Comparison of ENCODE assay signal across 19 mouse cellular contexts in the genomic region with DNA sequence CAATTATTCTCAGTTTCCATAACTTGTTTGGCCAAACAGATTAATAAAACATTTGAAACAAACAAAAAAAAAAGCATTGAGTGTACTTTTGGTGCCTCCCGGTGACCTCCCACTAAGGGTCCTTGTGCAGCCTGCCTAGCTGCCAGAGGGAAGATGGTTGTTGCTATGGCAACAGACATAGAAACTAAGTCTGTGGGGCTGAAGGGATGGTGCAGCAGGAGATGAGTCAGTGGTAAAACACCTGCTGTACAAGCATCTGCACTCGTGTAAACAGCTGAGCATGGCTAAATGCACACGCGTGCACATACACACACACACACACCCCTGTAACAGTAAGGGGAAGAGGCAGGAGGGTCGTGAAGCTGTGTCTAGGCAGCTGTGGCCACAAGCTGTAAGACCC. TPM values are rescaled to one million over a fixed set of nuclear protein-coding genes. Genes with fewer than 3 reads are reported as not detected.
DNase-seq lines count a peak whose midpoint lies in the region; ATAC-seq and TF ChIP-seq lines count a peak whose summit lies in the region.
"Had no signal": no experiment of that assay in that cellular context is flagged by ENCODE, and none has a peak within 500 bp of the region (broad histone marks: within the 10 kb centered on the region; RNA-seq: fewer than 3 reads in every experiment).

No protein-coding gene starts in this region.

- no peak overlapping the region for H3K27ac ChIP-seq in forebrain, embryonic 16.5 days (ENCODE audit: low read length)
- no peak overlapping the region for H3K27ac ChIP-seq in forebrain, embryonic 13.5 days
- no peak overlapping the region for H3K27ac ChIP-seq in midbrain, embryonic 11.5 days (ENCODE audit: low read depth, low read length)
- H3K27ac ChIP-seq in midbrain, embryonic 15.5 days: no peak overlapping the region
- peak overlapping the region; percentile 83 for H3K27ac ChIP-seq in olfactory bulb, adult 2 months (ENCODE audit: insufficient read depth, low read depth, low read length)
- H3K27ac ChIP-seq: embryonic facial prominence, embryonic 15.5 days; intestine, embryonic 15.5 days; liver, embryonic 12.5 days; neural tube, embryonic 13.5 days had no signal

- H3K9me3 ChIP-seq in forebrain, embryonic 16.5 days (ENCODE audit: control insufficient read depth, low read length): no peaks in the 10 kb centered on the region
- no peaks in the 10 kb centered on the region for H3K9me3 ChIP-seq in forebrain, embryonic 13.5 days (replicated peaks)
- no peaks in the 10 kb centered on the region for H3K9me3 ChIP-seq in midbrain, embryonic 11.5 days (ENCODE audit: control insufficient read depth, low read length)
- no peaks in the 10 kb centered on the region for H3K9me3 ChIP-seq in midbrain, embryonic 15.5 days
- H3K9me3 ChIP-seq: embryonic facial prominence, embryonic 15.5 days; intestine, embryonic 15.5 days; liver, embryonic 12.5 days; neural tube, embryonic 13.5 days had no signal

- no peak for TF ChIP-seq CTCF in brain, embryonic 14.5 days (IDR thresholded peaks at IDR 0.05; ENCODE audit: borderline replicate concordance, extremely low read depth, insufficient read depth, insufficient read length)
- no peak for TF ChIP-seq CTCF in olfactory bulb, adult 2 months (IDR thresholded peaks at IDR 0.05; ENCODE audit: insufficient read depth, low read depth, low read length)

- H3K4me3 ChIP-seq in forebrain, embryonic 16.5 days (replicated peaks; ENCODE audit: low read length): no peak overlapping the region
- no peak overlapping the region for H3K4me3 ChIP-seq in forebrain, embryonic 13.5 days
- no peak overlapping the region for H3K4me3 ChIP-seq in midbrain, embryonic 11.5 days (ENCODE audit: low read depth, low read length)
- no peak overlapping the region for H3K4me3 ChIP-seq in midbrain, embryonic 15.5 days
- no peak overlapping the region for H3K4me3 ChIP-seq in olfactory bulb, adult 2 months (ENCODE audit: insufficient read depth, low read depth, low read length)
- H3K4me3 ChIP-seq: embryonic facial prominence, embryonic 15.5 days; intestine, embryonic 15.5 days; liver, embryonic 12.5 days; neural tube, embryonic 13.5 days had no signal

- TF ChIP-seq POLR2A in brain, embryonic 14.5 days (IDR thresholded peaks at IDR 0.05; ENCODE audit: borderline replicate concordance, extremely low read depth, insufficient read depth, insufficient read length, poor library complexity, severe bottlenecking): no peak
- no peak for TF ChIP-seq POLR2A in olfactory bulb, adult 2 months (IDR thresholded peaks at IDR 0.05; ENCODE audit: insufficient read depth, low read depth, low read length)

- no peaks in the 10 kb centered on the region for H3K36me3 ChIP-seq in forebrain, embryonic 16.5 days (ENCODE audit: control insufficient read depth, insufficient read depth)
- no peaks in the 10 kb centered on the region for H3K36me3 ChIP-seq in forebrain, embryonic 13.5 days (ENCODE audit: poor library complexity, severe bottlenecking)
- H3K36me3 ChIP-seq in midbrain, embryonic 11.5 days (ENCODE audit: control insufficient read depth, insufficient read depth, low read length): no peaks in the 10 kb centered on the region
- no peaks in the 10 kb centered on the region for H3K36me3 ChIP-seq in midbrain, embryonic 15.5 days (replicated peaks)
- H3K36me3 ChIP-seq: embryonic facial prominence, embryonic 15.5 days; intestine, embryonic 15.5 days; liver, embryonic 12.5 days; neural tube, embryonic 13.5 days had no signal

- peaks cover 3% of the 10 kb centered on the region; the same call in 1 of the 2 replicates for H3K4me1 ChIP-seq in forebrain, embryonic 16.5 days (replicated peaks; ENCODE audit: control insufficient read depth, insufficient read depth, low read length)
- peaks cover 8% of the 10 kb centered on the region; the same call in 1 of the 2 replicates for H3K4me1 ChIP-seq in forebrain, embryonic 13.5 days
- peaks cover 8% of the 10 kb centered on the region; the same call in 1 of the 2 replicates for H3K4me1 ChIP-seq in midbrain, embryonic 11.5 days (ENCODE audit: control insufficient read depth, insufficient read depth, low read length)
- peaks cover 8% of the 10 kb centered on the region for H3K4me1 ChIP-seq in midbrain, embryonic 15.5 days
- H3K4me1 ChIP-seq in olfactory bulb, adult 2 months (ENCODE audit: control insufficient read depth, insufficient read depth, low read length): peaks cover 6% of the 10 kb centered on the region
- H3K4me1 ChIP-seq: embryonic facial prominence, embryonic 15.5 days; intestine, embryonic 15.5 days; liver, embryonic 12.5 days had no signal

- DNase-seq in midbrain, embryonic 11.5 days (ENCODE audit: low spot score, missing footprints): peak; percentile 83
- DNase-seq in brain, embryonic 14.5 days (ENCODE audit: low read depth): peak; percentile 68
- DNase-seq in kidney, adult 18-20 months: no peak
- no peak for DNase-seq in kidney, postnatal 36 days
- DNase-seq: cerebellum, postnatal 14 days; heart, adult 18-20 months; heart, postnatal 4 days; lung, embryonic 14.5 days; lung, postnatal 4 days; thymus, adult 2 months had no signal

- ATAC-seq in forebrain, embryonic 16.5 days: 0 out of 2 replicates have a peak, but pooled peaks have one; percentile 28
- no peak for ATAC-seq in forebrain, embryonic 13.5 days
- ATAC-seq in midbrain, embryonic 11.5 days (ENCODE audit: low FRiP score): no peak
- no peak for ATAC-seq in midbrain, embryonic 15.5 days (replicated peaks)
- ATAC-seq: intestine, embryonic 15.5 days; liver, embryonic 12.5 days; Patski had no signal

- WGBS in forebrain, embryonic 16.5 days: 43% methylated on average over 5 of the region's 5 CpGs
- WGBS in forebrain, embryonic 13.5 days: 49% methylated on average over 5 of the region's 5 CpGs
- 50% methylated on average over 5 of the region's 5 CpGs for WGBS in midbrain, embryonic 11.5 days
- 38% methylated on average over 5 of the region's 5 CpGs for WGBS in midbrain, embryonic 15.5 days
- 19% methylated on average over 5 of the region's 5 CpGs for WGBS in olfactory bulb, adult 2 months

- no peaks in the 10 kb centered on the region for H3K27me3 ChIP-seq in forebrain, embryonic 16.5 days (replicated peaks; ENCODE audit: control insufficient read depth, insufficient read depth, low read length)
- H3K27me3 ChIP-seq in forebrain, embryonic 13.5 days: no peaks in the 10 kb centered on the region
- no peaks in the 10 kb centered on the region for H3K27me3 ChIP-seq in midbrain, embryonic 11.5 days (ENCODE audit: control insufficient read depth, insufficient read depth, low read length)
- H3K27me3 ChIP-seq in midbrain, embryonic 15.5 days (replicated peaks): no peaks in the 10 kb centered on the region
- H3K27me3 ChIP-seq: embryonic facial prominence, embryonic 15.5 days; intestine, embryonic 15.5 days; liver, embryonic 12.5 days; neural tube, embryonic 13.5 days; Patski had no signal

- H3K4me2 ChIP-seq in forebrain, embryonic 16.5 days (ENCODE audit: low read length): no peak overlapping the region
- no peak overlapping the region for H3K4me2 ChIP-seq in forebrain, embryonic 13.5 days
- no peak overlapping the region for H3K4me2 ChIP-seq in midbrain, embryonic 11.5 days
- no peak overlapping the region for H3K4me2 ChIP-seq in midbrain, embryonic 15.5 days
- H3K4me2 ChIP-seq: embryonic facial prominence, embryonic 15.5 days; intestine, embryonic 15.5 days; liver, embryonic 12.5 days; lung, embryonic 14.5 days; neural tube, embryonic 13.5 days had no signal

- no peak overlapping the region for H3K9ac ChIP-seq in forebrain, embryonic 16.5 days (replicated peaks; ENCODE audit: low read depth, low read length)
- no peak overlapping the region for H3K9ac ChIP-seq in forebrain, embryonic 13.5 days
- H3K9ac ChIP-seq in midbrain, embryonic 11.5 days (ENCODE audit: low read length): no peak overlapping the region
- no peak overlapping the region for H3K9ac ChIP-seq in midbrain, embryonic 15.5 days
- H3K9ac ChIP-seq: embryonic facial prominence, embryonic 15.5 days; intestine, embryonic 15.5 days; liver, embryonic 12.5 days; lung, embryonic 14.5 days; neural tube, embryonic 13.5 days had no signal

RNA-seq across cellular contexts. Expression of a gene that starts 26.4 kb away (rescaled TPM):
- 43.2 and 44.0 TPM in 2 replicates for polyA plus RNA-seq in forebrain, embryonic 16.5 days (2015; fragmentation: Nextera tagmentation; extraction: Ambion mirVana)
- polyA plus RNA-seq in forebrain, embryonic 13.5 days (2015; fragmentation: Nextera tagmentation; extraction: Ambion mirVana): 46.2 and 51.9 TPM in 2 replicates
- 50.1 and 51.5 TPM in 2 replicates for polyA plus RNA-seq in midbrain, embryonic 11.5 days (2014; fragmentation: Nextera tagmentation; extraction: Ambion mirVana)
- polyA plus RNA-seq in midbrain, embryonic 15.5 days (2015; fragmentation: Nextera tagmentation; extraction: Ambion mirVana): 32.5 and 38.9 TPM in 2 replicates
- polyA plus RNA-seq in brain, embryonic 14.5 days (2012; rRNA removed): 32.4 and 46.8 TPM in 2 replicates
- polyA plus RNA-seq in olfactory bulb, adult 2 months (2012; ENCODE audit: insufficient read depth, insufficient read length, low replicate concordance, missing spikeins): not detected in 2 replicates

Comparison
In these comparisons a context has a peak if more than half of its experiments do, and no peak if none do; other contexts are left out.
1. DNase-seq: peak in midbrain, embryonic 11.5 days (single experiment) and brain, embryonic 14.5 days (single experiment); none in kidney, adult 18-20 months (single experiment) and kidney, postnatal 36 days (0 of 2).
2. RNA of a gene that starts 26.4 kb away (polyA plus RNA-seq): 46.2 to 51.9 TPM in forebrain, embryonic 13.5 days, 50.1 to 51.5 TPM in midbrain, embryonic 11.5 days, 43.2 to 44.0 TPM in forebrain, embryonic 16.5 days, 32.5 to 38.9 TPM in midbrain, embryonic 15.5 days and 32.4 to 46.8 TPM in brain, embryonic 14.5 days; not detected in olfactory bulb, adult 2 months; every median in the first group is over 10 times any median in the second.